Mouse (Mus musculus) heart, embryonic 11.5 days (tissue): ENCODE data around the gene Senp1. TPM values are rescaled to one million over a fixed set of nuclear protein-coding genes. Genes with fewer than 3 reads are reported as not detected.
A peak's percentile ranks its signal among the peaks of the same experiment; 100 is the strongest.

Experiments used
- ATAC-seq: fragments of 200-750 bp; cut with Nextera tagmentation; replicated peaks from 2 replicates; pipeline ENCODE4 v1.8.0; 2017; ENCODE audit warnings: moderate library complexity; ENCODE audit not compliant: insufficient number of reproducible peaks, low FRiP score, low TSS enrichment
- H3K27ac ChIP-seq: fragments of 300-500 bp; sonication (generic); 2 replicates; pipeline ENCODE4 v1.5.1; 2014; ENCODE audit warnings: mild to moderate bottlenecking, low read depth, low read length
- H3K27me3 ChIP-seq: fragments of 300-500 bp; sonication (generic); 2 replicates; pipeline ENCODE4 v1.6.1; 2014; ENCODE audit warnings: mild to moderate bottlenecking, low read length, mixed read lengths; ENCODE audit not compliant: control insufficient read depth, insufficient read depth
- H3K36me3 ChIP-seq: fragments of 300-500 bp; sonication (generic); 2 replicates; pipeline ENCODE4 v1.6.1; 2014; ENCODE audit warnings: mild to moderate bottlenecking, low read length, moderate library complexity, mixed read lengths; ENCODE audit not compliant: control insufficient read depth, insufficient read depth
- H3K4me1 ChIP-seq: fragments of 300-500 bp; sonication (generic); 2 replicates; pipeline ENCODE4 v1.6.1; 2014; ENCODE audit warnings: low read length; ENCODE audit not compliant: control insufficient read depth, insufficient read depth
- H3K4me2 ChIP-seq: fragments of 300-500 bp; sonication (generic); 2 replicates; pipeline ENCODE4 v1.6.1; 2014; ENCODE audit warnings: mild to moderate bottlenecking, moderate library complexity
- H3K4me3 ChIP-seq: fragments of 300-500 bp; sonication (generic); 2 replicates; pipeline ENCODE4 v1.5.1; 2014; ENCODE audit warnings: low read depth, low read length
- H3K9ac ChIP-seq: fragments of 300-500 bp; sonication (generic); 2 replicates; pipeline ENCODE4 v1.6.1; 2014; ENCODE audit warnings: mild to moderate bottlenecking, low read depth, low read length, moderate library complexity
- H3K9me3 ChIP-seq: fragments of 300-500 bp; sonication (generic); replicated peaks from 2 replicates; pipeline ENCODE4 v1.6.1; 2016; ENCODE audit warnings: low read length; ENCODE audit not compliant: control insufficient read depth
- WGBS: fragments of 180-500 bp; shearing (Covaris S2); extraction: QIAGEN DNeasy Blood & Tissue Kit; methylation state at CpG from one replicate; pipeline ENCODE4 v1.1.7; 2014; ENCODE audit not compliant: insufficient replicate concordance; 5-methylcytosine and 5-hydroxymethylcytosine counted together
- polyA plus RNA-seq: library from polyadenylated mRNA; unstranded; fragments of >200 nt; fragmentation: Nextera tagmentation; extraction: Ambion mirVana; gene quantifications from 2 replicates; pipeline ENCODE4 v1.2.1, GENCODE M21; 2014

The Senp1 gene
- polyA plus RNA-seq, 1 experiment from 2014 or later = 25.1 TPM

GRCm38 (mm10) chr15:98005181-98005580 is 88.4 kb downstream of the Senp1 start:
- 10% methylated on average over 11 of the region's 11 CpGs for WGBS
- no peak overlapping the region; the same call in 1 of the 2 replicates for H3K9ac ChIP-seq
- no peaks in the 10 kb centered on the region for H3K9me3 ChIP-seq
- H3K27me3 ChIP-seq = peaks cover 52% of the 10 kb centered on the region
- no peak for ATAC-seq
- peak overlapping the region; percentile 57 for H3K4me3 ChIP-seq
- no peaks in the 10 kb centered on the region for H3K36me3 ChIP-seq
- no peak overlapping the region for H3K27ac ChIP-seq
- H3K4me2 ChIP-seq = peak overlapping the region; percentile 71
- peaks cover 30% of the 10 kb centered on the region for H3K4me1 ChIP-seq

- Histone ChIP-seq H3K4me3 (peak overlapping the region; percentile 57), H3K9me3 (no peaks in the 10 kb centered on the region), H3K4me1 (peaks cover 34% of the 10 kb centered on the region), H3K27ac (no peak overlapping the region), H3K27me3 (peaks cover 56% of the 10 kb centered on the region), H3K36me3 (no peaks in the 10 kb centered on the region), H3K4me2 (peak overlapping the region; percentile 71), H3K9ac (peak overlapping the region; percentile 75)
- no peak for ATAC-seq
- under 1% methylated on average over 14 of the region's 19 CpGs for WGBS
Observed at GRCm38 (mm10) chr15:98004740-98005159, 88.8 kb downstream of the Senp1 start.

GRCm38 (mm10) chr15:98003822-98004739 is 89.5 kb downstream of the Senp1 start, which contains the start of gene Col2a1:
Col2a1 (minus strand) TSS chr15:98004695.
- H3K4me2 ChIP-seq = peak within 1 kb of the TSS; percentile 71
- ATAC-seq = 0 out of 2 replicates have a peak, but pooled peaks have one; percentile 5

GRCm38 (mm10) chr15:98002991-98003821 is 90.3 kb downstream of the Senp1 start:
- Histone ChIP-seq H3K27ac (peak overlapping the region; percentile 66), H3K27me3 (peaks cover 62% of the 10 kb centered on the region), H3K4me2 (peak overlapping the region; percentile 71), H3K4me1 (peaks cover 38% of the 10 kb centered on the region), H3K36me3 (no peaks in the 10 kb centered on the region), H3K4me3 (peak overlapping the region; percentile 57), H3K9me3 (no peaks in the 10 kb centered on the region), H3K9ac (peak overlapping the region; percentile 75)
- WGBS = under 1% methylated on average over 42 of the region's 42 CpGs
- ATAC-seq = no peak

More at GRCm38 (mm10) chr15:98003822-98004739, 89.5 kb downstream of the Senp1 start, which contains the start of gene Col2a1:
- Histone ChIP-seq H3K4me3 (peak within 1 kb of the TSS; percentile 57), H3K9ac (peak within 1 kb of the TSS; percentile 75), H3K27me3 (peaks cover 59% of the 10 kb centered on the region), H3K9me3 (no peaks in the 10 kb centered on the region), H3K27ac (peak within 1 kb of the TSS; percentile 66), H3K36me3 (no peaks in the 10 kb centered on the region), H3K4me1 (peaks cover 38% of the 10 kb centered on the region)
- WGBS = under 1% methylated on average over 59 of the region's 59 CpGs

GRCm38 (mm10) chr15:98002113-98002990 is 91.2 kb downstream of the Senp1 start:
- WGBS = under 1% methylated on average over 42 of the region's 42 CpGs
- H3K4me2 ChIP-seq = peak overlapping the region; percentile 71
- no peaks in the 10 kb centered on the region for H3K9me3 ChIP-seq
- H3K4me3 ChIP-seq = peak overlapping the region; percentile 57
- peak overlapping the region; percentile 75 for H3K9ac ChIP-seq
- no peaks in the 10 kb centered on the region for H3K36me3 ChIP-seq
- peaks cover 38% of the 10 kb centered on the region for H3K4me1 ChIP-seq
- peaks cover 61% of the 10 kb centered on the region for H3K27me3 ChIP-seq
- no peak for ATAC-seq
- peak overlapping the region; percentile 66 for H3K27ac ChIP-seq

- under 1% methylated on average over 37 of the region's 37 CpGs for WGBS
Observed at GRCm38 (mm10) chr15:98001321-98002112, 92.0 kb downstream of the Senp1 start.

GRCm38 (mm10) chr15:97999991-98000390 is 93.6 kb downstream of the Senp1 start:
- H3K27ac ChIP-seq = no peak overlapping the region
- WGBS = 17% methylated on average over 7 of the region's 7 CpGs
- H3K9me3 ChIP-seq = no peaks in the 10 kb centered on the region
- no peaks in the 10 kb centered on the region for H3K36me3 ChIP-seq
- H3K4me2 ChIP-seq = peak overlapping the region; percentile 16; the same call in 1 of the 2 replicates
- H3K9ac ChIP-seq = no peak overlapping the region
- H3K4me1 ChIP-seq = peaks cover 36% of the 10 kb centered on the region
- H3K27me3 ChIP-seq = peaks cover 47% of the 10 kb centered on the region
- no peak overlapping the region for H3K4me3 ChIP-seq
- ATAC-seq = no peak

More at GRCm38 (mm10) chr15:98001321-98002112, 92.0 kb downstream of the Senp1 start:
- H3K4me2 ChIP-seq = peak overlapping the region; percentile 71
- peak overlapping the region; percentile 75 for H3K9ac ChIP-seq
- no peaks in the 10 kb centered on the region for H3K36me3 ChIP-seq
- H3K27me3 ChIP-seq = peaks cover 59% of the 10 kb centered on the region
- no peak for ATAC-seq
- peaks cover 38% of the 10 kb centered on the region for H3K4me1 ChIP-seq
- no peaks in the 10 kb centered on the region for H3K9me3 ChIP-seq
- H3K27ac ChIP-seq = peak overlapping the region; percentile 66
- peak overlapping the region; percentile 57 for H3K4me3 ChIP-seq
